ENCODE assay signal across 10 mouse cellular contexts in the genomic region with DNA sequence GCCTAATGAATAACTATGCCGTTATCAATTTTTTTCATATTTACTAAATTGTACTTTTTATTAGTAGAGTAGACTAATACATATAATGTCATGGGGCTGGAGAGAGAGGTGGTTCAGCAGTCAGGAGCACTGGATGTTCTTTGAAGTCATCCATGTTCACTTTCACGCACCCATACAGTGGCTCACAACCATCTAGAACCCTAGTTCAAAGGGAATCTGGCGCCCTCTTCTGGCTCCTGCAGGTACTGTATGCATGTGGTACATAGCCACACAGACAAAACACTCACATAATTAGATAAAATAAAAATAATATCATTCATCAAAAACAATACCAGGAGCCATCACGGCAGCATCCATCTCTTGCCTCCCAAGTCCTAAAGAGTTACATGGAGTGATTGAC. TPM values are rescaled to one million over a fixed set of nuclear protein-coding genes. Genes with fewer than 3 reads are reported as not detected.
DNase-seq lines count a peak whose midpoint lies in the region; ATAC-seq and TF ChIP-seq lines count a peak whose summit lies in the region.
"Had no signal": no experiment of that assay in that cellular context is flagged by ENCODE, and none has a peak within 500 bp of the region (broad histone marks: within the 10 kb centered on the region; RNA-seq: fewer than 3 reads in every experiment).

No protein-coding gene starts in this region.

- no peaks in the 10 kb centered on the region for H3K27me3 ChIP-seq in E14TG2a.4 (ENCODE audit: insufficient read depth, low read length)
- H3K27me3 ChIP-seq: midbrain, embryonic 12.5 days had no signal

- H3K9me3 ChIP-seq in E14TG2a.4 (ENCODE audit: low read length) = no peaks in the 10 kb centered on the region
- H3K9me3 ChIP-seq: midbrain, embryonic 12.5 days had no signal

- H3K4me3 ChIP-seq in E14TG2a.4 (replicated peaks; ENCODE audit: low read length) = no peak overlapping the region
- H3K4me3 ChIP-seq: midbrain, embryonic 12.5 days had no signal

- peak; percentile 74; the same call in 1 of the 2 replicates for ATAC-seq in megakaryocyte-erythroid progenitor cell, adult 5-6 weeks (replicated peaks; ENCODE audit: low FRiP score, low TSS enrichment, poor library complexity, severe bottlenecking)
- ATAC-seq in inflammation-experienced regulatory T-cells, adult 6 months = no peak

- TF ChIP-seq CTCF in E14TG2a.4 (conservative IDR thresholded peaks at IDR 0.05; ENCODE audit: low read length) = peak; percentile 96

- no peaks in the 10 kb centered on the region for H3K36me3 ChIP-seq in E14TG2a.4 (ENCODE audit: insufficient read depth, low read length)

- peaks cover 18% of the 10 kb centered on the region for H3K4me1 ChIP-seq in E14TG2a.4 (replicated peaks; ENCODE audit: low read depth, low read length)
- H3K4me1 ChIP-seq: midbrain, embryonic 12.5 days had no signal

- DNase-seq in kidney, postnatal 10 days = peak; percentile 11
- DNase-seq in kidney, postnatal 14 days = no peak
- peak; percentile 61 for DNase-seq in ZHBTc4 (ENCODE audit: low read depth, low spot score)
- no peak for DNase-seq in yolk sac, embryonic 10.5 days (ENCODE audit: low spot score)
- no peak for DNase-seq in adrenal gland, postnatal 4 days (ENCODE audit: low spot score in 2 of 2)
- DNase-seq: right cerebral cortex, postnatal 25 days had no signal

RNA-seq across cellular contexts. Expression of a gene that starts 36.0 kb away (rescaled TPM):
- 13.1 and 16.3 TPM in 2 replicates for total RNA-seq in megakaryocyte-erythroid progenitor cell, adult 5-6 weeks (2014; fragmentation: Nextera tagmentation)
- total RNA-seq in megakaryocyte-erythroid progenitor cell, adult 5-6 weeks (2017) = 24.3 and 49.2 TPM in 2 replicates
- 1 to 10 TPM; 3.6 to 9.8 (median 5.2) TPM for polyA plus RNA-seq in inflammation-experienced regulatory T-cells, adult 6 months (2017; shearing (Covaris generic))
- total RNA-seq in adrenal gland, postnatal 4 days (2021) = 10 to 100 TPM; 14.7 to 16.8 TPM

RNA-seq across cellular contexts. Expression of a gene that starts 54.3 kb away (rescaled TPM):
- 91.9 and 94.5 TPM in 2 replicates for total RNA-seq in megakaryocyte-erythroid progenitor cell, adult 5-6 weeks (2014; fragmentation: Nextera tagmentation)
- 39.0 and 49.5 TPM in 2 replicates for total RNA-seq in megakaryocyte-erythroid progenitor cell, adult 5-6 weeks (2017)
- polyA plus RNA-seq in inflammation-experienced regulatory T-cells, adult 6 months (2017; shearing (Covaris generic)) = 10 to 100 TPM; 13.7 to 95.2 (median 16.8) TPM
- total RNA-seq in adrenal gland, postnatal 4 days (2021) = 10 to 100 TPM; 14.5 to 18.2 TPM

Comparison
In these comparisons a context has a peak if more than half of its experiments do, and no peak if none do; other contexts are left out.
1. DNase-seq: peak in kidney, postnatal 10 days (single experiment) and ZHBTc4 (single experiment); none in kidney, postnatal 14 days (single experiment), yolk sac, embryonic 10.5 days (single experiment) and adrenal gland, postnatal 4 days (0 of 2).